Mouse (Mus musculus) CH12.LX (cell line): ENCODE measurements around the gene Rai14.

Experiments
- CTCF ChIP-seq, 2 experiments: IDR thresholded peaks in 1 of 2; conservative IDR thresholded peaks in 1 of 2; 2 replicates each; pipeline ENCODE4 v1.5.1; 2011 to 2012; ENCODE audit warnings: low read depth in 2 of 2, low read length in 2 of 2, improper control_type of control experiment in 1 of 2, inconsistent platforms in 1 of 2, mild to moderate bottlenecking in 1 of 2, moderate library complexity in 1 of 2
- ETS1 ChIP-seq: conservative IDR thresholded peaks from 2 replicates; pipeline ENCODE4 v1.6.1; 2012; ENCODE audit warnings: low read depth, mild to moderate bottlenecking, inconsistent platforms, low read length, improper control_type of control experiment, moderate library complexity
- HCFC1 ChIP-seq: IDR thresholded peaks from 2 replicates; pipeline ENCODE4 v1.6.1; 2012; ENCODE audit warnings: low read depth, mild to moderate bottlenecking, inconsistent platforms, low read length, improper control_type of control experiment
- MAFK ChIP-seq: IDR thresholded peaks from 2 replicates; pipeline ENCODE4 v1.6.1; 2011; ENCODE audit warnings: low read length, improper control_type of control experiment; ENCODE audit not compliant: insufficient replicate concordance
- MEF2A ChIP-seq: IDR thresholded peaks from 2 replicates; pipeline ENCODE4 v1.6.1; 2014; ENCODE audit warnings: low read depth, mild to moderate bottlenecking, inconsistent platforms, low read length, improper control_type of control experiment, borderline replicate concordance
- POLR2A ChIP-seq: IDR thresholded peaks from 2 replicates; pipeline ENCODE4 v1.6.1; 2011; ENCODE audit warnings: low read depth, mild to moderate bottlenecking, improper control_type of control experiment, low read length
- SIN3A ChIP-seq: IDR thresholded peaks from 2 replicates; pipeline ENCODE4 v1.6.1; 2012; ENCODE audit warnings: low read length, improper control_type of control experiment, inconsistent platforms
- ZC3H11A ChIP-seq: IDR thresholded peaks from 2 replicates; pipeline ENCODE4 v1.6.1; 2012; ENCODE audit warnings: low read depth, mild to moderate bottlenecking, inconsistent platforms, low read length, improper control_type of control experiment

DNA sequence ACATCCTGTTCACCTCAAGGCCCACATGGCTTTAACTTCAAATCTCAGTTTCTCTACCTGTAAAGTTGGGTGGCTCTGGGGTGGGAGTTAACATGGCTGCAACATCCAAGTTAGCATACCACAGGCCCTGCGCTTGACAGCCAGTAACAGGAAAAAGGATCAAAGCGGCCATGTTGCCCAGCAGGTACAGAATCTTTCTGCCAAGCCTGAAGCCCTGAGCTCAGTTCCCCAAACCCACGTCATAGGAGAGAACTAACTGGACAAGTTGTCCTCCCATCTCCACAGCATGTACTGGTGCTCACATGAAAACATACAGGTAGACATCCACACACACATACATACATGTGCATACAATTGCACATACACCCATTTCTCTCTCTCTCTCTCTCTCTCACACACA, 2.1 kb downstream of the Rai14 start:
- TF ChIP-seq HCFC1 (no peak), POLR2A (no peak), MEF2A (no peak), SIN3A (no peak), MAFK (no peak), ETS1 (no peak), ZC3H11A (no peak), CTCF (conservative IDR thresholded peaks at IDR 0.05 in 1 of 2, IDR thresholded peaks at IDR 0.05 in 1 of 2; ENCODE audit: low read depth in 2 of 2, low read length in 2 of 2) (no peak)
